Mouse (Mus musculus) testis, postnatal 14 days (tissue): ENCODE measurements around the gene Gadd45a.

Experiments
- DNase-seq: peaks from one replicate; pipeline ENCODE4 v3.0.0; 2021; ENCODE audit warnings: low spot score

Gene Gadd45a

GRCm38 (mm10) chr6:67018365-67018764 is 18.9 kb downstream of the Gadd45a start:
- DNase-seq, result no peak

GRCm38 (mm10) chr6:67016520-67017111 is 20.6 kb downstream of the Gadd45a start:
- no peak for DNase-seq

GRCm38 (mm10) chr6:67015739-67016519 is 21.3 kb downstream of the Gadd45a start:
- no peak for DNase-seq

DNA sequence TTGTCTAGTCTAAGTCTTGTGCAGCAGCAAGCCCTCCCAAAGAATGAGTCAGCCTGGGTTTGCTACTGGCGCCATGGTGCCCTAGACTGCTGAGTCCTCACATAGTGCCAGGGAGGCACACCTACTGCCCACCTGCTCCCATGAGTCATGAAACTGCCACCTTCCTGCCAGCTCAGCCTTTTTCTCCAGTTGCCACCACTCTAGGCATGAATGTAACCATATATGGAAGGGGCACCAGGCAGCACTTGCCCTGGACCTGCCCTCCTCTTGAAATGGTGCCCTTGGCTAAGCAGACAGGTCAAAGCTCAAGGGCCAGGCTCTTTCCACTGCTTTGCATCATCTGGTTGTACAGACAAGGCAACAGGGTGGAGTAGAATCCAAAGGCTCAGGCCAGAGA is 22.6 kb downstream of the Gadd45a start:
- no peak for DNase-seq

DNA sequence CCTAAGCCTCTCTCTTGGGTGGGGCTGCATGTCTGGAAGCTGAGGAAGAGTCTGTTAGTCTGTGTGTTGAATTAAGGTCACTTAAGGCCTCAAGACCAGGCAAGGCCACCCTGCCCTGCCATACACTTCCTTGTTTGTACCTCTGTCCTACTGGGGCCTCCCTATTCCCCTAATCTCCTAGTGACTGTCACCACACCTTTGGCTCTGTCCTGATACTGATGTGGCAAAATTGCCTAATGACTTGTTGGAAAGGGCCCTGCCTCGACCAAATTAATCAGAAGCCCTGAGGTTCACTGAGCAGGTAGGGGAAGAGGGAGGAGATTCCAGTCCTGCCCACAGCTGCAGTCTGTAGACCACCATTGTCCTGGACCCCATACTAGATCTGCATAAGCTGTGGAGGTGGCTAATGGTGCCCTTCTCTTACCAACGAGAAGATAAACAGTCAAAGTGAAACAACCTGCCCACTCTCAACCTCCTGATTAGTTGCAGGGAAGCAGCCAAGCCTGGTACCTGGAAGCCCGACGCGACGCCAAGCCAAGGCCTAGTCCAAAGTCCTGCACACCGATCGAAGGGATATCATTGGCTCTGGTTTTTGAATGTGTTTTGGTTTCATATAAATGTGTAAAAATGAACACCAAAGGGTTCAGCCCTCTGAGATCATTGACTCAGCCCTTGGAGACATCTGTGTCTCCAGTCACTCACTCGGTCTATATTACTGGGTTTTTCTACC is 23.1 kb downstream of the Gadd45a start:
- no peak for DNase-seq

GRCm38 (mm10) chr6:67013293-67013948 is 23.8 kb downstream of the Gadd45a start:
- no peak for DNase-seq

- no peak for DNase-seq
These were observed 26.1 kb downstream of the Gadd45a start for GRCm38 (mm10) chr6:67011217-67011518.

DNA sequence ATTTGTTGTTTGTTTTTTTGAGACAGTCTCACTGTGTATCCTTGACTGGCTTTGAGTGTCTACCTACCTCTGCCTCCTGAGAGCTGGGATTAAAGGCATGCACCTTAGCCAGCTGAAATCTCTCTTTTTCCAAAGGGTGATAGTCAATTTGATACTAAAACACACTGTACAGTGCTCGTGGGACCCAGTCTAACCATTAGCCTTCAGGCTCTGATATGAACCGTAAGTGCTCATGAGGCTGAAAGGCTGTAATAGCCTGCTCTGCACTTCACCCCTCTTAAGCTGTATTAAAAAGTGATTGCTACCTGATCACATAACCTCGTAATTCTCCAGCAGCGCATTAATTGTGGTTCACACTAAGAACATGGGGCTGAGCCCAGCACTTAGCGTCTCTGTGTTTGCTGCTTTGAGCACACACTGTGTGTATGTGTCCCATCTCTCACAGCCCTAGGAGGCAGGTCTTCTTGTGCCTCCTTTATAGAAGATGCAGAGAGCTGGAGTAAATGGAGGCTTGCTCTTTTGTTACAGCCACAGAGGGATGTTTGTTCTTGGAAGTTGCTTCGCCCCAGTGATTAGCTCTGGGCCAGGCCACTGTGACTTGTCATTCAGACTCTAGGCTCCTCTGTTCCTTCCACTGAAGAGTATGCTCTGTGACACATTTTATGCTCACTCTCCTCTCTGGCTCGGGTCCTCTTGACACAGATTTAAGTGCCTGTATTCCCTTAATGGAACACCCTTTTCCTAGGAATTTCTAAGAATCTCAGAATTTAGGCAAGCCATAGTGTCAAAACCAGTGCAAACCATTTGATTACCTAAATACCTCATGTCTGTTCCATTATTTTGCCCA is 26.7 kb downstream of the Gadd45a start:
- no peak for DNase-seq

DNA sequence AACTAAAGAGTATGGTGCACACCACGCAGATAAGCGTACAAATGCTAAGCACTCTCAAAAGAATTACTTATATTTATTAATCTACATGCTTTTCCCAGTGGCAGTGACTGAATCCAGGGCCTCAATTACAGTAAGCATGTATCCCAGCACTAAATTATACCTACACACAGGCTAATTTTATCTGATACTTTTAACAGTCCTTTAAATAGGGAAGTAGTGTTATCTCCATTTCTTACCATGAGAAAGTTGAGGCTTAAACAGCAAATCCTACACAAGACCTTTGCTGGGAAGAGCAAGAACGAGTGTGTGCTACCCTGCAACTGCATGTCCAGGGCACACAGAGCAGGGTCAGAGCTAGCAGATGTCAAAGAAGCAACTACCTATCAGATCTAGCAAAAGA is 27.4 kb downstream of the Gadd45a start:
- no peak for DNase-seq

DNA sequence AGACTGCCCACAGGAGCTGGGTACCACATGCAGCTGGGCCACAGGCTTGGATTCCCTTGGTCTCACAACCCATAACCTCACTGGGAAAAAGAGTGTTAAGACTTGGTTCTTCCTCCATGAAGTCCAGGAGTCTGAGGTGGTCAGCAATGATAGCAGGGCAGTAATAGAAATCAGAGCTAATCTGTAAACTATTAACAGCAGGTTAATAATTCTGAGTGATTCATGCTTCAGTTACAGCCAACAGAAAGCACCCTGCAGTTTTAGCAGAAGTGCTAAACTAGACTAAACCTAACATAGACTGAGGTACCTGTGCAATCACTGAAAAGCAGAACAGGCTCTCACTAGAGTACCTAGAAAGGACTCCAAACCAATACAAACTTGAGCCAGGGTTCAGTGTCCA is 37.5 kb downstream of the Gadd45a start:
- no peak for DNase-seq

DNA sequence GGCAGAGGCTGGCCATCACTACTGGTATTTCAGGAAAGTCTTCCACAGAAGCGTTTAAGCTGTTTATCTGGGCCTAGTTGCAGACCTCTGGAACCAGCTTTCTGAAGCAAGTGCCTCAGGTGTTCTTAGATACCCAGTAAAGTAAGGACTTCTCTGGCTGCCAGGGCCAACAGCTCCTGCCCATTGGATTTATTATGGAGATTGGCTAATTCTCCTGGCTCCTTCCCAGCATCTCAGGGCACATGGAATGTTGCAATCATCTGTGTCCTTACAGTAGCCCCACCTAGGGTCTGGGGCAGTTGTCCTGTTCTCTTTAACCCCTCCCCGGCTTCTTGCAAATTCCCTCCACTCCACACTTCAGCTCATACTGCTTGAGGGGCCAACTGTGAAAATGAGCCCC is 38.6 kb downstream of the Gadd45a start:
- no peak for DNase-seq

GRCm38 (mm10) chr6:66996257-66996656 is 41.0 kb downstream of the Gadd45a start:
- DNase-seq, result no peak

- no peak for DNase-seq
These were observed 41.4 kb downstream of the Gadd45a start for GRCm38 (mm10) chr6:66995825-66996224.

DNA sequence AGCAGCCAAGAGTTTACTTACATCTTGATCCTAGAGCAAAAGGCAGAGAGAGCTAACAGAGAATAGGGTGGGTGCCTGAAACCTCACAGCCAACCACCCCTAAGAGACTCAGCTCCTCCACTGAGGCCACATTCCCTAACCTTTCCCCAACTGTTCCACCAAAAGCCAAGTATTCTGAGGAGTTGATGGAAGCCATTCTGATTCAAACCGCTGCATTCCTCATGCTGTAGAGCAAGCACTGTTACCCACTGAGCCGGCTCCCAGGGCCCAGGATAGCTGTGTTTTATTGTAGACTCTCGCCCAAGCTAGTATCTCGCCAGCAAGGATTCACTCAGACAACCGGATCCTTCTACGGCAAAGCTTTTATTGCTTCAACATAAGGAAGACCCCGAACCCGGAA is 42.3 kb downstream of the Gadd45a start:
- DNase-seq, result no peak

GRCm38 (mm10) chr6:66992786-66993185 is 44.5 kb downstream of the Gadd45a start:
- no peak for DNase-seq

GRCm38 (mm10) chr6:66992232-66992631 is 45.0 kb downstream of the Gadd45a start:
- no peak for DNase-seq

GRCm38 (mm10) chr6:66989518-66989917 is 47.7 kb downstream of the Gadd45a start:
- no peak for DNase-seq

DNA sequence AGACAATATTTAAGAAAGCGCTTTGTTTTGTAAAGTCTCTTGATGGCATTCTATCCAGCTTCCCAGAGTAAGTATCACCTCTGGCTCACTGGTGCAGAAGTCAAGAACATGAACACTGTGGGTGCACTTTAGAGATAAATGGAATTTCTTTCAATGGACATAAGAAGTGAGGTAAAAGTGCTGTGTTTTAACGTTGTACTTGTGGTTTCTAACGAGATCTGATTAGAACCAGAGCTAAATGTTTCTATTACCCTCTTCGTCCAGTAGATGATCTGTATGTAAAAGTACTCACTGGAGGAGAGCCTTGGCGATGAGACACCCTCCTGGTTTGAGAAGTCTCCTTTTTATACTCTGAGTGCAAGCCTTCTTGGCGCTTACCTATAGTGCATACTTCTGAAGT is 48.2 kb downstream of the Gadd45a start:
- DNase-seq, result no peak

- no peak for DNase-seq
These were observed 48.9 kb downstream of the Gadd45a start for GRCm38 (mm10) chr6:66988363-66988762.

DNA sequence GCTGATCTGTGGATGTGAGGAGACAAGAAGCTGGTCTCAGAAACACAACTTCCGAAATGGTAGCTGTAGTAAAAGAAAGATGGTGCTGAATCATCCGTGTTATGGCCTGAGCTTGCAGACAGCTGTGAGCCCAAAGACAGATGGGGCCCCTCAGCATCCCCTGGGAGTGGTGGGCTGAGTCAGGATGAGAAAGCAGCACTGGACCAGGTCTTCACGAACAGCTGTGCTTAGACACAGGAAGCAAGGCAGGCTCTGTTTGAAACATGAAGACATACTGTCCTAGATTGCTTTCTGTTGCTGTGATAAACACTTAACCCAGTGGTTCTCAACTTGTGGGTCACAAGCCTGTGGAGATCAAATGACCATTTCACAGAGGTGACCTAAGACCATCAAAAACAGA is 49.6 kb downstream of the Gadd45a start:
- no peak for DNase-seq

DNA sequence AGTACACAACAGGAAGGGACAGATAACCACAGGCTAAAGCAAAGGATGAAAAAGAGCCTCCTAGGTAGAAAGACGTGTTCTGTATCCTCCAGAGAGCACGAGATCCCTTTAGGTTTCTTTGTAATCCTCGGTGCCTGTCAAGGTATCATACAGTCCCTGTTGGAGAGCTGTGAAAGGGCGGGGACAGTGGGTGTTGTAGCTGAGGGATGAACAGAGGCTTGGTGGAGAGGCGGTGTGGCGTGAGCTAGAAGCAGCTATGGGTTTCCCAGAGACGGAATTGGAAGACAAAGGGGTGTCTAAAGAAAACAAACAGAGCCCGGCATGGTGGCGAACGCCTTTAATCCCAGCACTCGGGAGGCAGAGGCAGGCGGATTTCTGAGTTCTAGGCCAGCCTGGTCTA is 51.2 kb downstream of the Gadd45a start:
- DNase-seq, result no peak

DNA sequence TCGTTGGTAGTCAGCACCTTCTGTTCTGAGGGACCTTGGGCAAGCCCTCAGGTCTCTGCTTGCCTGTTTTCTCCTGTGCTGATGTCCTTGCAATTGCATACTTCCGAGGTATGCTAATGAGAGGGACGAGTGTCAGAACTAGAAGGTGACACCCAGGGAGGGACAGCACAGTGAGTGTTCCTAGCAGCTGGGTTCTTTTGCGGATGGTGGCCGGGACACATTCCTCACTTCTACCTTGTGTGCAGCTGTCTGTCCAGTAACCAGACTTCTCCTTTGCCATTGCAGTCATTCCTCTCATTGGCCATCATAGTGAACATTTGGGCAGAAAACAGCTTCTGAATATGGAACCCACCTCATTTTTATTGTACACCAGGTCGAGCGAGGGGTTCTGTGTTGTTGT is 51.8 kb downstream of the Gadd45a start:
- no peak for DNase-seq
